Mouse (Mus musculus) liver, embryonic 14.5 days (tissue): ENCODE measurements around the gene Lad1. TPM values are rescaled to one million over a fixed set of nuclear protein-coding genes. Genes with fewer than 3 reads are reported as not detected.
A peak's percentile ranks its signal among the peaks of the same experiment; 100 is the strongest.

Source experiments
- ATAC-seq: fragments of 200-750 bp; cut with Nextera tagmentation; 2 replicates; pipeline ENCODE4 v1.8.0; 2017; ENCODE audit warnings: moderate number of reproducible peaks, mild to moderate bottlenecking, moderate library complexity; ENCODE audit not compliant: insufficient read depth
- DNase-seq, 3 experiments: peaks; one replicate each; pipeline ENCODE4 v3.0.0-alpha.2; 2012 to 2013; ENCODE audit warnings: low read depth in 3 of 3, low spot score in 3 of 3
- H3K27ac ChIP-seq: fragments of 300-500 bp; sonication (generic); 2 replicates; pipeline ENCODE4 v1.5.1; 2014; ENCODE audit warnings: moderate library complexity, mild to moderate bottlenecking, control low read depth, inconsistent platforms
- H3K27me3 ChIP-seq: fragments of 300-500 bp; sonication (generic); 2 replicates; pipeline ENCODE4 v1.6.1; 2014; ENCODE audit warnings: mild to moderate bottlenecking, low read length, moderate library complexity; ENCODE audit not compliant: control insufficient read depth, insufficient read depth
- H3K36me3 ChIP-seq: fragments of 300-500 bp; sonication (generic); replicated peaks from 2 replicates; pipeline ENCODE4 v1.6.1; 2014; ENCODE audit warnings: low read depth; ENCODE audit not compliant: control insufficient read depth, insufficient read depth
- H3K4me1 ChIP-seq, 2 experiments: fragments of 200-500 bp in 1 of 2; fragments of 300-500 bp in 1 of 2; sonication (generic) in 1 of 2; replicated peaks; 2 replicates each; pipeline ENCODE4 v1.6.1; 2012 to 2014; ENCODE audit warnings: antibody characterized with exemption in 1 of 2, inconsistent platforms in 1 of 2, low read length in 1 of 2; ENCODE audit not compliant: control insufficient read depth in 2 of 2, insufficient read depth in 2 of 2
- H3K4me2 ChIP-seq: fragments of 300-500 bp; sonication (generic); 2 replicates; pipeline ENCODE4 v1.6.1; 2014; ENCODE audit warnings: low read depth, mild to moderate bottlenecking, control low read depth, moderate library complexity
- H3K4me3 ChIP-seq, 2 experiments: fragments of 200-500 bp in 1 of 2; fragments of 300-500 bp in 1 of 2; sonication (generic) in 1 of 2; 2 replicates each; pipeline ENCODE4 v1.5.1; 2012 to 2014; ENCODE audit warnings: low read depth in 2 of 2, low read length in 2 of 2, mild to moderate bottlenecking in 2 of 2, control low read depth in 1 of 2, inconsistent platforms in 1 of 2, moderate library complexity in 1 of 2; ENCODE audit not compliant: insufficient read depth in 1 of 2
- H3K9ac ChIP-seq: fragments of 300-500 bp; sonication (generic); replicated peaks from 2 replicates; pipeline ENCODE4 v1.6.1; 2014; ENCODE audit warnings: mild to moderate bottlenecking, control low read depth, moderate library complexity
- H3K9me3 ChIP-seq: fragments of 300-500 bp; sonication (generic); 2 replicates; pipeline ENCODE4 v1.6.1; 2016; ENCODE audit warnings: low read length, mixed read lengths; ENCODE audit not compliant: control insufficient read depth
- CTCF ChIP-seq: IDR thresholded peaks from 2 replicates; pipeline ENCODE4 v1.5.1; 2016; ENCODE audit warnings: antibody characterized with exemption, low read depth, control low read depth
- EP300 ChIP-seq: IDR thresholded peaks from 2 replicates; pipeline ENCODE4 v1.6.1; 2016; ENCODE audit warnings: antibody characterized with exemption, low read depth
- WGBS: fragments of 180-500 bp; shearing (Covaris S2); extraction: QIAGEN DNeasy Blood & Tissue Kit; methylation state at CpG from one replicate; pipeline ENCODE4 v1.1.7; 2014; ENCODE audit not compliant: insufficient replicate concordance; 5-methylcytosine and 5-hydroxymethylcytosine counted together
- polyA plus RNA-seq, 2 experiments: library from polyadenylated mRNA; depleted of rRNA in 1 of 2; stranded (reverse) in 1 of 2; unstranded in 1 of 2; fragments of >200 nt; fragmentation: Nextera tagmentation in 1 of 2; extraction: Ambion mirVana in 1 of 2; gene quantifications; 2 replicates each; pipeline versions ENCODE4 v1.2.1 to v1.2.3; 2012 to 2014

Lad1 gene
- polyA plus RNA-seq, 2 experiments = 0.12 to 0.14 TPM

- WGBS = 66% methylated on average over 4 of the region's 4 CpGs
- no peak for ATAC-seq
- no peak for DNase-seq
- Histone ChIP-seq H3K4me3 (no peak overlapping the region), H3K4me2 (no peak overlapping the region), H3K4me1 (peaks cover 6 to 26% of the 10 kb centered on the region in 2 experiments), H3K36me3 (no peaks in the 10 kb centered on the region), H3K9me3 (no peaks in the 10 kb centered on the region), H3K27me3 (no peaks in the 10 kb centered on the region), H3K27ac (no peak overlapping the region), H3K9ac (no peak overlapping the region)
- no peak for TF ChIP-seq EP300
These were observed 37.7 kb downstream of the Lad1 start for GRCm38 (mm10) chr1:135856070-135856469.

- peak; percentile 31; the same call in 1 of the 2 replicates for ATAC-seq
- no peak overlapping the region for H3K27ac ChIP-seq
These were observed 38.9 kb downstream of the Lad1 start for GRCm38 (mm10) chr1:135857137-135857775.

GRCm38 (mm10) chr1:135858533-135858932 is 40.1 kb downstream of the Lad1 start:
- Histone ChIP-seq H3K4me2 (no peak overlapping the region), H3K27me3 (no peaks in the 10 kb centered on the region), H3K4me1 (peaks cover 6 to 8% of the 10 kb centered on the region in 2 experiments; a peak in 3 of 4 replicates), H3K36me3 (no peaks in the 10 kb centered on the region), H3K27ac (no peak overlapping the region), H3K9ac (no peak overlapping the region), H3K9me3 (no peaks in the 10 kb centered on the region), H3K4me3 (no peak overlapping the region)
- no peak for DNase-seq
- ATAC-seq = no peak
- TF ChIP-seq CTCF (no peak), EP300 (no peak)
- WGBS = 70% methylated on average over 7 of the region's 7 CpGs

More at GRCm38 (mm10) chr1:135857137-135857775, 38.9 kb downstream of the Lad1 start:
- Histone ChIP-seq H3K9ac (no peak overlapping the region), H3K27me3 (no peaks in the 10 kb centered on the region), H3K4me2 (no peak overlapping the region), H3K9me3 (no peaks in the 10 kb centered on the region), H3K4me3 (no peak overlapping the region), H3K36me3 (no peaks in the 10 kb centered on the region), H3K4me1 (peaks cover 6 to 18% of the 10 kb centered on the region in 2 experiments)
- WGBS = 43% methylated on average over 11 of the region's 11 CpGs
- no peak for DNase-seq
- TF ChIP-seq CTCF = 0 out of 2 replicates have a peak, but pooled peaks have one; percentile 5
- no peak for TF ChIP-seq EP300

- Histone ChIP-seq H3K4me1 (peaks cover 0 to 4% of the 10 kb centered on the region in 2 experiments; a peak in 1 of 4 replicates), H3K27me3 (no peaks in the 10 kb centered on the region), H3K27ac (no peak overlapping the region), H3K9me3 (no peaks in the 10 kb centered on the region), H3K4me2 (no peak overlapping the region), H3K9ac (no peak overlapping the region), H3K36me3 (no peaks in the 10 kb centered on the region), H3K4me3 (no peak overlapping the region)
- 46% methylated on average over 5 of the region's 5 CpGs for WGBS
- ATAC-seq (no peak), DNase-seq (no peak)
- TF ChIP-seq EP300 (no peak), CTCF (no peak)
These were observed 42.7 kb downstream of the Lad1 start for GRCm38 (mm10) chr1:135861091-135861490.

GRCm38 (mm10) chr1:135861980-135862552 is 43.7 kb downstream of the Lad1 start:
- no peak for TF ChIP-seq EP300
- TF ChIP-seq CTCF = no peak
- WGBS = 49% methylated on average over 9 of the region's 9 CpGs
- 0 out of 4 replicates have a peak, but pooled peaks cover 0 to under 1% of the 10 kb centered on the region in 2 experiments for H3K4me1 ChIP-seq
- ATAC-seq = no peak
- H3K4me2 ChIP-seq = no peak overlapping the region
- H3K9me3 ChIP-seq = no peaks in the 10 kb centered on the region
- H3K27me3 ChIP-seq = no peaks in the 10 kb centered on the region
- DNase-seq = no peak
- no peak overlapping the region for H3K27ac ChIP-seq
- no peaks in the 10 kb centered on the region for H3K36me3 ChIP-seq
- no peak overlapping the region for H3K9ac ChIP-seq
- H3K4me3 ChIP-seq = no peak overlapping the region
